ENCODE assay signal across 11 mouse cellular contexts in the genomic region with DNA sequence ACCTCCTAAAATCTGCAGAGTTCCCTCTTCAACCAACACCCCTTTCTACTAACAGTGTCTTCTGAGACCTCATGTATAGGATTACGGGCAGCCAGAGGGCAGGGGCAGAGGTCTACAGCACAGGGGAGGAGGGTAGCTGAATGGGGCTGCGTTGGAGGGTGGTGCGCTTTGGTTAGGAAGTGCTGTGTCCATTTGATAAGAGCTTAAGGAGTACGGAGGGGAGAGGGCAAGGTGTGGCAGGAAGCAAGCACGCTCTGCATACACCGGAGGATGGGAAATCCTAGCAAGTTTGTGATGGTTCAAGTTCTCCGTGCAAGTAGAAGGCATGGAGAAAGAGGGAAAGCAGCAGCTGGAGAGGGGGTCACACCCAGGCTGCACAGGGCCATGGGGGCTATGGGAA. TPM values are rescaled to one million over a fixed set of nuclear protein-coding genes. Genes with fewer than 3 reads are reported as not detected.
DNase-seq lines count a peak whose midpoint lies in the region; ATAC-seq and TF ChIP-seq lines count a peak whose summit lies in the region.
"Had no signal": no experiment of that assay in that cellular context is flagged by ENCODE, and none has a peak within 500 bp of the region (broad histone marks: within the 10 kb centered on the region; RNA-seq: fewer than 3 reads in every experiment).

No protein-coding gene starts in this region.

- TF ChIP-seq CTCF in lung, postnatal 0 days (IDR thresholded peaks at IDR 0.05) = no peak
- TF ChIP-seq CTCF in lung, adult 2 months (IDR thresholded peaks at IDR 0.05; ENCODE audit: insufficient read depth, low read length) = no peak

- H3K4me3 ChIP-seq in heart, embryonic 10.5 days = 0 out of 2 replicates have a peak overlapping the region, but pooled peaks have one; percentile 7
- no peak overlapping the region for H3K4me3 ChIP-seq in lung, postnatal 0 days (ENCODE audit: low read depth, low read length)
- no peak overlapping the region for H3K4me3 ChIP-seq in lung, adult 2 months (replicated peaks; ENCODE audit: extremely low read depth, low read depth, low read length)
- no peak overlapping the region for H3K4me3 ChIP-seq in heart, embryonic 16.5 days (ENCODE audit: low read length)
- H3K4me3 ChIP-seq in megakaryocyte, embryonic 14.5 days (replicated peaks) = peak overlapping the region; percentile 57
- H3K4me3 ChIP-seq in midbrain, embryonic 11.5 days (ENCODE audit: low read depth, low read length) = no peak overlapping the region
- H3K4me3 ChIP-seq: embryonic facial prominence, embryonic 15.5 days had no signal

- intact Hi-C loops in heart, postnatal 36 days (cut with DNase I) = no loop called here

- ATAC-seq in lung, postnatal 0 days = peak; percentile 66; the same call in 1 of the 2 replicates
- ATAC-seq in heart, embryonic 16.5 days (replicated peaks; ENCODE audit: extremely low read depth, insufficient read depth, low FRiP score) = peak; percentile 50
- no peak for ATAC-seq in midbrain, embryonic 11.5 days (ENCODE audit: low FRiP score)
- ATAC-seq: hindbrain, postnatal 0 days had no signal

- H3K36me3 ChIP-seq in heart, embryonic 10.5 days = no peaks in the 10 kb centered on the region
- H3K36me3 ChIP-seq in lung, postnatal 0 days (ENCODE audit: insufficient read depth, low read length) = no peaks in the 10 kb centered on the region
- no peaks in the 10 kb centered on the region for H3K36me3 ChIP-seq in heart, embryonic 16.5 days (ENCODE audit: control insufficient read depth, insufficient read depth)
- H3K36me3 ChIP-seq in megakaryocyte, embryonic 14.5 days (replicated peaks; ENCODE audit: low read length) = no peaks in the 10 kb centered on the region
- H3K36me3 ChIP-seq in midbrain, embryonic 11.5 days (ENCODE audit: control insufficient read depth, insufficient read depth, low read length) = no peaks in the 10 kb centered on the region
- H3K36me3 ChIP-seq: embryonic facial prominence, embryonic 15.5 days had no signal

- peak overlapping the region; percentile 69 for H3K27ac ChIP-seq in heart, embryonic 10.5 days
- H3K27ac ChIP-seq in lung, postnatal 0 days (ENCODE audit: low read length) = no peak overlapping the region
- H3K27ac ChIP-seq in heart, embryonic 16.5 days (ENCODE audit: low read length) = no peak overlapping the region
- no peak overlapping the region for H3K27ac ChIP-seq in midbrain, embryonic 11.5 days (ENCODE audit: low read depth, low read length)
- H3K27ac ChIP-seq: embryonic facial prominence, embryonic 15.5 days had no signal

- H3K9ac ChIP-seq in lung, postnatal 0 days (replicated peaks; ENCODE audit: low read depth) = no peak overlapping the region
- no peak overlapping the region for H3K9ac ChIP-seq in heart, embryonic 16.5 days (ENCODE audit: low read length)
- no peak overlapping the region for H3K9ac ChIP-seq in midbrain, embryonic 11.5 days (ENCODE audit: low read length)
- H3K9ac ChIP-seq: embryonic facial prominence, embryonic 15.5 days had no signal

- no peak for TF ChIP-seq POLR2A in lung, adult 2 months (IDR thresholded peaks at IDR 0.05; ENCODE audit: borderline replicate concordance, extremely low read depth, low read depth, low read length)

- no peaks in the 10 kb centered on the region for H3K9me3 ChIP-seq in heart, embryonic 10.5 days
- no peaks in the 10 kb centered on the region for H3K9me3 ChIP-seq in lung, postnatal 0 days (ENCODE audit: low read length)
- H3K9me3 ChIP-seq in heart, embryonic 16.5 days (replicated peaks; ENCODE audit: control insufficient read depth, low read length) = no peaks in the 10 kb centered on the region
- H3K9me3 ChIP-seq in megakaryocyte, embryonic 14.5 days = peaks cover 3% of the 10 kb centered on the region
- no peaks in the 10 kb centered on the region for H3K9me3 ChIP-seq in midbrain, embryonic 11.5 days (ENCODE audit: control insufficient read depth, low read length)
- H3K9me3 ChIP-seq: embryonic facial prominence, embryonic 15.5 days had no signal

- DNase-seq in heart, embryonic 10.5 days (ENCODE audit: low spot score) = no peak
- no peak for DNase-seq in heart, postnatal 36 days
- peak; percentile 54 for DNase-seq in lung, postnatal 0 days (ENCODE audit: low spot score)
- DNase-seq in lung, adult 2 months = no peak
- no peak for DNase-seq in midbrain, embryonic 11.5 days (ENCODE audit: low spot score, missing footprints)
- DNase-seq in left cerebral cortex, adult 18-20 months (ENCODE audit: low spot score in 2 of 2) = no peak
- DNase-seq: lung, adult 18-20 months had no signal

- 0 out of 2 replicates have a peak, but pooled peaks have one; percentile 34 for TF ChIP-seq EP300 in lung, postnatal 0 days (IDR thresholded peaks at IDR 0.05)

- WGBS in heart, embryonic 10.5 days = 30% methylated on average over 7 of the region's 7 CpGs
- WGBS in lung, postnatal 0 days = 25% methylated on average over 7 of the region's 7 CpGs
- WGBS in lung, adult 2 months = 34% methylated on average over 7 of the region's 7 CpGs
- 45% methylated on average over 7 of the region's 7 CpGs for WGBS in heart, embryonic 16.5 days
- 73% methylated on average over 7 of the region's 7 CpGs for WGBS in midbrain, embryonic 11.5 days

- H3K27me3 ChIP-seq in heart, embryonic 10.5 days (ENCODE audit: insufficient read depth, poor library complexity, severe bottlenecking) = no peaks in the 10 kb centered on the region
- no peaks in the 10 kb centered on the region for H3K27me3 ChIP-seq in lung, postnatal 0 days (replicated peaks; ENCODE audit: insufficient read depth, low read length)
- no peaks in the 10 kb centered on the region for H3K27me3 ChIP-seq in heart, embryonic 16.5 days (ENCODE audit: control insufficient read depth, insufficient read depth, low read length)
- H3K27me3 ChIP-seq in megakaryocyte, embryonic 14.5 days (replicated peaks) = peaks cover 90% of the 10 kb centered on the region
- no peaks in the 10 kb centered on the region for H3K27me3 ChIP-seq in midbrain, embryonic 11.5 days (ENCODE audit: control insufficient read depth, insufficient read depth, low read length)
- H3K27me3 ChIP-seq: embryonic facial prominence, embryonic 15.5 days had no signal

- H3K4me1 ChIP-seq in heart, embryonic 10.5 days = peaks cover 81% of the 10 kb centered on the region
- peaks cover 7% of the 10 kb centered on the region; the same call in 1 of the 2 replicates for H3K4me1 ChIP-seq in lung, postnatal 0 days (ENCODE audit: insufficient read depth, low read depth, low read length)
- peaks cover 12% of the 10 kb centered on the region for H3K4me1 ChIP-seq in lung, adult 2 months (ENCODE audit: control insufficient read depth, insufficient read depth, low read length)
- peaks cover 34% of the 10 kb centered on the region for H3K4me1 ChIP-seq in heart, embryonic 16.5 days (ENCODE audit: control insufficient read depth, insufficient read depth, low read length)
- peaks cover 70% of the 10 kb centered on the region for H3K4me1 ChIP-seq in megakaryocyte, embryonic 14.5 days
- H3K4me1 ChIP-seq in midbrain, embryonic 11.5 days (ENCODE audit: control insufficient read depth, insufficient read depth, low read length) = peaks cover 6% of the 10 kb centered on the region; the same call in 1 of the 2 replicates

- H3K4me2 ChIP-seq in lung, postnatal 0 days (replicated peaks; ENCODE audit: low read depth, low read length) = no peak overlapping the region
- H3K4me2 ChIP-seq in heart, embryonic 16.5 days (ENCODE audit: low read depth, low read length) = no peak overlapping the region
- no peak overlapping the region for H3K4me2 ChIP-seq in midbrain, embryonic 11.5 days
- H3K4me2 ChIP-seq: embryonic facial prominence, embryonic 15.5 days had no signal

RNA-seq across cellular contexts. Expression of gene Selenon, which starts 50.0 kb away (rescaled TPM):
- polyA plus RNA-seq in heart, embryonic 10.5 days (2016; fragmentation: Nextera tagmentation; extraction: Ambion mirVana) = 8.0 and 9.0 TPM in 2 replicates
- 10 to 100 TPM; 19.8 to 21.1 TPM for total RNA-seq in heart, postnatal 36 days (2021)
- polyA plus RNA-seq in lung, postnatal 0 days (2015; fragmentation: Nextera tagmentation; extraction: Ambion mirVana) = 13.6 and 17.7 TPM in 2 replicates
- polyA plus RNA-seq in lung, adult 2 months (2012; rRNA removed) = 36.2 and 42.2 TPM in 2 replicates
- 5.4 and 7.9 TPM in 2 replicates for polyA plus RNA-seq in heart, embryonic 16.5 days (2015; fragmentation: Nextera tagmentation; extraction: Ambion mirVana)
- polyA plus RNA-seq in megakaryocyte, embryonic 14.5 days (2012; ENCODE audit: insufficient read depth, low replicate concordance) = 7.1 and 9.1 TPM in 2 replicates
- 19.1 and 24.6 TPM in 2 replicates for polyA plus RNA-seq in midbrain, embryonic 11.5 days (2014; fragmentation: Nextera tagmentation; extraction: Ambion mirVana)
- 10 to 100 TPM; 23.1 to 25.7 TPM for total RNA-seq in left cerebral cortex, adult 18-20 months (2021)

Comparison
In these comparisons a context has a peak if more than half of its experiments do, and no peak if none do; other contexts are left out.
1. H3K4me3 ChIP-seq: peak in heart, embryonic 10.5 days (single experiment) and megakaryocyte, embryonic 14.5 days (single experiment); none in lung, postnatal 0 days (single experiment), lung, adult 2 months (single experiment), heart, embryonic 16.5 days (single experiment) and midbrain, embryonic 11.5 days (single experiment).